Mouse (Mus musculus) midbrain, embryonic 13.5 days (tissue): ENCODE results near the gene Gtf3c3. TPM values are rescaled to one million over a fixed set of nuclear protein-coding genes. Genes with fewer than 3 reads are reported as not detected.

Experiments used
- ATAC-seq: fragments of 200-750 bp; cut with Nextera tagmentation; 2 replicates; pipeline ENCODE4 v1.8.0; 2017; ENCODE audit warnings: mild to moderate bottlenecking, moderate TSS enrichment, moderate library complexity
- H3K27ac ChIP-seq: fragments of 300-500 bp; sonication (generic); 2 replicates; pipeline ENCODE4 v1.5.1; 2015; ENCODE audit warnings: inconsistent platforms, mild to moderate bottlenecking, moderate library complexity
- H3K27me3 ChIP-seq: fragments of 300-500 bp; sonication (generic); 2 replicates; pipeline ENCODE4 v1.6.1; 2015; ENCODE audit warnings: mild to moderate bottlenecking, inconsistent platforms
- H3K36me3 ChIP-seq: fragments of 300-500 bp; sonication (generic); 2 replicates; pipeline ENCODE4 v1.6.1; 2015; ENCODE audit warnings: mild to moderate bottlenecking, inconsistent platforms
- H3K4me1 ChIP-seq: fragments of 300-500 bp; sonication (generic); replicated peaks from 2 replicates; pipeline ENCODE4 v1.6.1; 2015; ENCODE audit warnings: inconsistent platforms
- H3K4me2 ChIP-seq: fragments of 300-500 bp; sonication (generic); replicated peaks from 2 replicates; pipeline ENCODE4 v1.6.1; 2015; ENCODE audit warnings: moderate library complexity, mild to moderate bottlenecking, inconsistent platforms
- H3K4me3 ChIP-seq: fragments of 300-500 bp; sonication (generic); replicated peaks from 2 replicates; pipeline ENCODE4 v1.5.1; 2015; ENCODE audit warnings: mild to moderate bottlenecking, inconsistent platforms
- H3K9ac ChIP-seq: fragments of 300-500 bp; sonication (generic); replicated peaks from 2 replicates; pipeline ENCODE4 v1.6.1; 2015; ENCODE audit warnings: mild to moderate bottlenecking, inconsistent platforms
- H3K9me3 ChIP-seq: fragments of 300-500 bp; sonication (generic); 2 replicates; pipeline ENCODE4 v1.6.1; 2016; ENCODE audit warnings: mild to moderate bottlenecking, inconsistent platforms
- WGBS: fragments of 180-500 bp; shearing (Covaris S2); methylation state at CpG from one replicate; pipeline ENCODE4 v1.1.7; 2015; 5-methylcytosine and 5-hydroxymethylcytosine counted together
- polyA plus RNA-seq: library from polyadenylated mRNA; unstranded; fragments of >200 nt; fragmentation: Nextera tagmentation; extraction: Ambion mirVana; gene quantifications from 2 replicates; pipeline ENCODE4 v1.2.1, GENCODE M21; 2015

Gene Gtf3c3
- polyA plus RNA-seq, 1 experiment from 2014 or later, result 24.8 TPM

- ATAC-seq, result no peak
- Histone ChIP-seq H3K4me3 (no peak overlapping the region), H3K4me2 (no peak overlapping the region), H3K27me3 (no peaks in the 10 kb centered on the region), H3K9ac (no peak overlapping the region), H3K4me1 (no peaks in the 10 kb centered on the region), H3K36me3 (0 out of 2 replicates have a peak, but pooled peaks cover 7% of the 10 kb centered on the region), H3K9me3 (no peaks in the 10 kb centered on the region), H3K27ac (no peak overlapping the region)
- WGBS, result 12% methylated on average over 1 of the region's 1 CpGs
These were observed 54.5 kb downstream of the Gtf3c3 start for GRCm38 (mm10) chr1:54384221-54384620.

GRCm38 (mm10) chr1:54380978-54381914, 57.5 kb downstream of the Gtf3c3 start:
- Histone ChIP-seq H3K27ac (no peak overlapping the region), H3K4me2 (no peak overlapping the region), H3K9me3 (no peaks in the 10 kb centered on the region), H3K4me1 (no peaks in the 10 kb centered on the region), H3K4me3 (no peak overlapping the region), H3K27me3 (no peaks in the 10 kb centered on the region), H3K36me3 (0 out of 2 replicates have a peak, but pooled peaks cover 7% of the 10 kb centered on the region), H3K9ac (no peak overlapping the region)
- peak; percentile 80 for ATAC-seq
- 88% methylated on average over 9 of the region's 9 CpGs for WGBS

GRCm38 (mm10) chr1:54377506-54378051, 61.2 kb downstream of the Gtf3c3 start:
- no peak overlapping the region for H3K4me2 ChIP-seq
- no peaks in the 10 kb centered on the region for H3K27me3 ChIP-seq
- no peaks in the 10 kb centered on the region for H3K4me1 ChIP-seq
- no peaks in the 10 kb centered on the region for H3K9me3 ChIP-seq
- ATAC-seq, result no peak
- 0 out of 2 replicates have a peak, but pooled peaks cover 5% of the 10 kb centered on the region for H3K36me3 ChIP-seq
- H3K9ac ChIP-seq, result no peak overlapping the region
- no peak overlapping the region for H3K27ac ChIP-seq
- no peak overlapping the region for H3K4me3 ChIP-seq

GRCm38 (mm10) chr1:54356566-54356965, 82.2 kb downstream of the Gtf3c3 start:
- no peaks in the 10 kb centered on the region for H3K9me3 ChIP-seq
- H3K4me1 ChIP-seq, result no peaks in the 10 kb centered on the region
- WGBS, result 82% methylated on average over 6 of the region's 6 CpGs
- no peaks in the 10 kb centered on the region for H3K27me3 ChIP-seq
- no peak overlapping the region for H3K27ac ChIP-seq
- no peak overlapping the region for H3K4me2 ChIP-seq
- ATAC-seq, result no peak
- H3K9ac ChIP-seq, result no peak overlapping the region
- H3K36me3 ChIP-seq, result no peaks in the 10 kb centered on the region
- H3K4me3 ChIP-seq, result no peak overlapping the region

- Histone ChIP-seq H3K9me3 (no peaks in the 10 kb centered on the region), H3K27ac (no peak overlapping the region), H3K4me3 (no peak overlapping the region), H3K27me3 (no peaks in the 10 kb centered on the region), H3K9ac (no peak overlapping the region), H3K36me3 (no peaks in the 10 kb centered on the region), H3K4me2 (no peak overlapping the region), H3K4me1 (no peaks in the 10 kb centered on the region)
- ATAC-seq, result no peak
- 82% methylated on average over 5 of the region's 5 CpGs for WGBS
These were observed 83.3 kb downstream of the Gtf3c3 start for GRCm38 (mm10) chr1:54355485-54355884.

GRCm38 (mm10) chr1:54354786-54355185, 84.0 kb downstream of the Gtf3c3 start:
- H3K27ac ChIP-seq, result no peak overlapping the region
- no peaks in the 10 kb centered on the region for H3K27me3 ChIP-seq
- no peak for ATAC-seq
- 89% methylated on average over 4 of the region's 4 CpGs for WGBS
- no peak overlapping the region for H3K4me3 ChIP-seq
- no peaks in the 10 kb centered on the region for H3K9me3 ChIP-seq
- H3K36me3 ChIP-seq, result no peaks in the 10 kb centered on the region
- no peak overlapping the region for H3K4me2 ChIP-seq
- no peak overlapping the region for H3K9ac ChIP-seq
- no peaks in the 10 kb centered on the region for H3K4me1 ChIP-seq

Other genes with a start within 250 kb of the Gtf3c3 start
- gene Hecw2, start 243.8 kb downstream of the Gtf3c3 start, polyA plus RNA-seq, result 5.3 and 5.7 TPM in 2 replicates
- 0.23 and 0.43 TPM in 2 replicates for gene Ccdc150, start 188.3 kb downstream of the Gtf3c3 start, polyA plus RNA-seq
- gene Pgap1, start 118.7 kb upstream of the Gtf3c3 start, polyA plus RNA-seq, result 27.5 and 27.9 TPM in 2 replicates